Mouse (Mus musculus): Measurements from ENCODE around the gene Vapa.

DNA sequence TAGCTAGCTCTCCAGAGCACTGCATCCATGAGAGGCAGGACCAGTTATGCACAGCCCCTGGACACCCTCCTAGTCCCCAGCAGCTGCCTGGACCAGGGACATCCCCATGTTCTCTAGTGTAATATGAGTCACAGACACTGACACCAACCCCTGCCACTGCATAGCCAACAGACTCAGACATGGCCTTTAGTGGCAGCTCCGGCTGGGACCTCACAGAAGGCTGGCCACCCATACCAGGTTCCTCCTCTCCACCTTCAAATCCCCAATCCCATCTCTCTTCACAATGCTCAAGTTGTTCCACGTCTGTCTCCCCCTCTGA is 35.8 kb upstream of the Vapa start:
- TF ChIP-seq EP300 (IDR thresholded peaks at IDR 0.05; ENCODE audit: insufficient read depth, low read depth, low read length) (no peak), POLR2A (IDR thresholded peaks at IDR 0.05; ENCODE audit: insufficient read depth, low read depth, low read length) (no peak), CTCF (IDR thresholded peaks at IDR 0.05) (no peak)

Data from heart, adult 2 months (tissue).